In genomic region chr6:85502103-85502910, GRCm38 (mm10) we compare ENCODE assay signal across 8 mouse cellular contexts. TPM values are rescaled to one million over a fixed set of nuclear protein-coding genes. Genes with fewer than 3 reads are reported as not detected.
A peak's percentile ranks its signal among the peaks of the same experiment; 100 is the strongest.
DNase-seq lines count a peak whose midpoint lies in the region; ATAC-seq and TF ChIP-seq lines count a peak whose summit lies in the region.

No protein-coding gene starts in this region.

- no peak for TF ChIP-seq EP300 in heart, postnatal 0 days (IDR thresholded peaks at IDR 0.05; ENCODE audit: low read depth)

- H3K27me3 ChIP-seq in heart, postnatal 0 days (ENCODE audit: control insufficient read depth, insufficient read depth, low read length), result peaks cover 49% of the 10 kb centered on the region
- H3K27me3 ChIP-seq in forebrain, embryonic 11.5 days (ENCODE audit: control insufficient read depth, insufficient read depth, low read length), result peaks cover 4% of the 10 kb centered on the region; the same call in 1 of the 2 replicates
- peaks cover 68% of the 10 kb centered on the region for H3K27me3 ChIP-seq in liver, embryonic 12.5 days (replicated peaks)

- 5% methylated on average over 29 of the region's 37 CpGs for WGBS in heart, postnatal 0 days
- 2% methylated on average over 37 of the region's 37 CpGs for WGBS in forebrain, embryonic 11.5 days
- WGBS in liver, embryonic 12.5 days (ENCODE audit: insufficient replicate concordance), result 5% methylated on average over 36 of the region's 37 CpGs

- no peak overlapping the region for H3K27ac ChIP-seq in heart, postnatal 0 days (ENCODE audit: low read depth)
- no peak overlapping the region for H3K27ac ChIP-seq in forebrain, embryonic 11.5 days (ENCODE audit: low read depth, low read length)
- no peak overlapping the region for H3K27ac ChIP-seq in liver, embryonic 12.5 days

- peak overlapping the region; percentile 59 for H3K4me3 ChIP-seq in heart, postnatal 0 days (ENCODE audit: low read depth, low read length)
- H3K4me3 ChIP-seq in forebrain, embryonic 11.5 days (ENCODE audit: low read depth, low read length), result peak overlapping the region; percentile 81
- peak overlapping the region; percentile 57 for H3K4me3 ChIP-seq in liver, embryonic 12.5 days

- H3K4me1 ChIP-seq in heart, postnatal 0 days (ENCODE audit: control insufficient read depth, insufficient read depth), result peaks cover 6% of the 10 kb centered on the region; the same call in 1 of the 2 replicates
- peaks cover 6% of the 10 kb centered on the region; the same call in 1 of the 2 replicates for H3K4me1 ChIP-seq in forebrain, embryonic 11.5 days (replicated peaks; ENCODE audit: control insufficient read depth, insufficient read depth, low read length)
- 0 out of 2 replicates have a peak, but pooled peaks cover 11% of the 10 kb centered on the region for H3K4me1 ChIP-seq in liver, embryonic 12.5 days

- H3K9ac ChIP-seq in heart, postnatal 0 days (replicated peaks; ENCODE audit: low read depth, low read length), result peak overlapping the region; percentile 42; the same call in 1 of the 2 replicates
- H3K9ac ChIP-seq in forebrain, embryonic 11.5 days (ENCODE audit: low read length), result peak overlapping the region; percentile 73
- no peak overlapping the region for H3K9ac ChIP-seq in liver, embryonic 12.5 days

- ATAC-seq in heart, postnatal 0 days (ENCODE audit: insufficient read depth, low read depth), result no peak
- ATAC-seq in forebrain, embryonic 11.5 days (replicated peaks; ENCODE audit: low FRiP score), result peak; percentile 82
- no peak for ATAC-seq in liver, embryonic 12.5 days
- no peak for ATAC-seq in erythroid progenitor cell, adult 5-6 weeks (replicated peaks; ENCODE audit: low FRiP score, poor library complexity, severe bottlenecking)

- no peaks in the 10 kb centered on the region for H3K9me3 ChIP-seq in heart, postnatal 0 days (replicated peaks; ENCODE audit: control insufficient read depth, low read length)
- no peaks in the 10 kb centered on the region for H3K9me3 ChIP-seq in forebrain, embryonic 11.5 days (ENCODE audit: control insufficient read depth, low read length)
- H3K9me3 ChIP-seq in liver, embryonic 12.5 days (replicated peaks), result no peaks in the 10 kb centered on the region

- no peak for DNase-seq in heart, postnatal 0 days (ENCODE audit: low spot score)
- no peak for DNase-seq in heart, adult 8-10 months (ENCODE audit: low spot score)
- DNase-seq in brain, adult 2 months (ENCODE audit: low read depth, low spot score), result peak; percentile 53
- DNase-seq in forebrain, embryonic 11.5 days (ENCODE audit: low spot score), result no peak
- peak; percentile 52 for DNase-seq in right cerebral cortex, postnatal 4 days
- no peak for DNase-seq in thymus, adult 18-20 months

- no peak for TF ChIP-seq CTCF in heart, postnatal 0 days (IDR thresholded peaks at IDR 0.05; ENCODE audit: low read depth)

- H3K36me3 ChIP-seq in heart, postnatal 0 days (replicated peaks; ENCODE audit: control insufficient read depth, insufficient read depth, low read length), result no peaks in the 10 kb centered on the region
- no peaks in the 10 kb centered on the region for H3K36me3 ChIP-seq in forebrain, embryonic 11.5 days (ENCODE audit: control insufficient read depth, insufficient read depth, low read length)
- no peaks in the 10 kb centered on the region for H3K36me3 ChIP-seq in liver, embryonic 12.5 days

- peak overlapping the region; percentile 81 for H3K4me2 ChIP-seq in heart, postnatal 0 days (ENCODE audit: low read depth, low read length)
- peak overlapping the region; percentile 65 for H3K4me2 ChIP-seq in forebrain, embryonic 11.5 days (ENCODE audit: low read depth, low read length, severe bottlenecking)
- peak overlapping the region; percentile 75 for H3K4me2 ChIP-seq in liver, embryonic 12.5 days

RNA-seq across cellular contexts. Expression of gene Fbxo41, which starts 0.5 kb away (rescaled TPM):
- 0.11 TPM in 1 of 2 replicates, not detected in the other for total RNA-seq in heart, postnatal 0 days (2014; rRNA removed; ENCODE audit: low replicate concordance)
- not detected in 2 replicates for polyA plus RNA-seq in heart, postnatal 0 days (2015; fragmentation: Nextera tagmentation; extraction: Ambion mirVana)
- total RNA-seq in heart, adult 8-10 months (2022), result under 1 TPM in 2 of 4 experiments, not detected in 2; 0.03 TPM
- 0.93 and 1.1 TPM in 2 replicates for polyA plus RNA-seq in forebrain, embryonic 11.5 days (2014; fragmentation: Nextera tagmentation; extraction: Ambion mirVana)
- polyA plus RNA-seq in liver, embryonic 12.5 days (2016; fragmentation: Nextera tagmentation; extraction: Ambion mirVana), result 0.01 and 0.06 TPM in 2 replicates
- not detected in 2 replicates for total RNA-seq in erythroid progenitor cell, adult 5-6 weeks (2015; ENCODE audit: low replicate concordance)
- not detected in 2 replicates for total RNA-seq in erythroid progenitor cell, adult 5-6 weeks (2017; ENCODE audit: low replicate concordance)

RNA-seq across cellular contexts. Expression of gene Egr4, which starts 11.1 kb away (rescaled TPM):
- not detected in 2 replicates for total RNA-seq in heart, postnatal 0 days (2014; rRNA removed; ENCODE audit: low replicate concordance)
- not detected in 2 replicates for polyA plus RNA-seq in heart, postnatal 0 days (2015; fragmentation: Nextera tagmentation; extraction: Ambion mirVana)
- not detected for total RNA-seq in heart, adult 8-10 months (2022)
- not detected in 2 replicates for polyA plus RNA-seq in forebrain, embryonic 11.5 days (2014; fragmentation: Nextera tagmentation; extraction: Ambion mirVana)
- not detected in 2 replicates for polyA plus RNA-seq in liver, embryonic 12.5 days (2016; fragmentation: Nextera tagmentation; extraction: Ambion mirVana)
- not detected in 2 replicates for total RNA-seq in erythroid progenitor cell, adult 5-6 weeks (2015; ENCODE audit: low replicate concordance)
- total RNA-seq in erythroid progenitor cell, adult 5-6 weeks (2017; ENCODE audit: low replicate concordance), result not detected in 2 replicates

RNA-seq across cellular contexts. Expression of gene Pradc1, which starts 50.5 kb away (rescaled TPM):
- 14.7 and 20.4 TPM in 2 replicates for total RNA-seq in heart, postnatal 0 days (2014; rRNA removed; ENCODE audit: low replicate concordance)
- 33.9 and 35.9 TPM in 2 replicates for polyA plus RNA-seq in heart, postnatal 0 days (2015; fragmentation: Nextera tagmentation; extraction: Ambion mirVana)
- total RNA-seq in heart, adult 8-10 months (2022), result 10 to 100 TPM; 11.5 to 12.6 (median 12.0) TPM
- polyA plus RNA-seq in forebrain, embryonic 11.5 days (2014; fragmentation: Nextera tagmentation; extraction: Ambion mirVana), result 26.3 and 27.5 TPM in 2 replicates
- polyA plus RNA-seq in liver, embryonic 12.5 days (2016; fragmentation: Nextera tagmentation; extraction: Ambion mirVana), result 36.9 and 40.8 TPM in 2 replicates
- total RNA-seq in erythroid progenitor cell, adult 5-6 weeks (2015; ENCODE audit: low replicate concordance), result 17.7 and 18.9 TPM in 2 replicates
- total RNA-seq in erythroid progenitor cell, adult 5-6 weeks (2017; ENCODE audit: low replicate concordance), result 1.4 and 3.1 TPM in 2 replicates

RNA-seq across cellular contexts. Expression of gene Cct7, which starts 51.0 kb away (rescaled TPM):
- 137 and 138 TPM in 2 replicates for total RNA-seq in heart, postnatal 0 days (2014; rRNA removed; ENCODE audit: low replicate concordance)
- polyA plus RNA-seq in heart, postnatal 0 days (2015; fragmentation: Nextera tagmentation; extraction: Ambion mirVana), result 243 and 246 TPM in 2 replicates
- 100 to 1,000 TPM; 135 to 164 (median 150) TPM for total RNA-seq in heart, adult 8-10 months (2022)
- polyA plus RNA-seq in forebrain, embryonic 11.5 days (2014; fragmentation: Nextera tagmentation; extraction: Ambion mirVana), result 647 and 695 TPM in 2 replicates
- 457 and 480 TPM in 2 replicates for polyA plus RNA-seq in liver, embryonic 12.5 days (2016; fragmentation: Nextera tagmentation; extraction: Ambion mirVana)
- 97.7 and 102 TPM in 2 replicates for total RNA-seq in erythroid progenitor cell, adult 5-6 weeks (2015; ENCODE audit: low replicate concordance)
- 82.3 and 112 TPM in 2 replicates for total RNA-seq in erythroid progenitor cell, adult 5-6 weeks (2017; ENCODE audit: low replicate concordance)

Comparison
In these comparisons a context has a peak if more than half of its experiments do, and no peak if none do; other contexts are left out.
1. DNase-seq: peak in brain, adult 2 months (single experiment) and right cerebral cortex, postnatal 4 days (single experiment); none in heart, postnatal 0 days (single experiment), heart, adult 8-10 months (single experiment), forebrain, embryonic 11.5 days (single experiment) and thymus, adult 18-20 months (0 of 2).
2. Peak in every context shown above with its lines, with median percentiles within 50 percentile points of each other: H3K4me2 ChIP-seq and H3K4me3 ChIP-seq.